Comparison of ENCODE assay signal across 12 mouse cellular contexts in the genomic region with DNA sequence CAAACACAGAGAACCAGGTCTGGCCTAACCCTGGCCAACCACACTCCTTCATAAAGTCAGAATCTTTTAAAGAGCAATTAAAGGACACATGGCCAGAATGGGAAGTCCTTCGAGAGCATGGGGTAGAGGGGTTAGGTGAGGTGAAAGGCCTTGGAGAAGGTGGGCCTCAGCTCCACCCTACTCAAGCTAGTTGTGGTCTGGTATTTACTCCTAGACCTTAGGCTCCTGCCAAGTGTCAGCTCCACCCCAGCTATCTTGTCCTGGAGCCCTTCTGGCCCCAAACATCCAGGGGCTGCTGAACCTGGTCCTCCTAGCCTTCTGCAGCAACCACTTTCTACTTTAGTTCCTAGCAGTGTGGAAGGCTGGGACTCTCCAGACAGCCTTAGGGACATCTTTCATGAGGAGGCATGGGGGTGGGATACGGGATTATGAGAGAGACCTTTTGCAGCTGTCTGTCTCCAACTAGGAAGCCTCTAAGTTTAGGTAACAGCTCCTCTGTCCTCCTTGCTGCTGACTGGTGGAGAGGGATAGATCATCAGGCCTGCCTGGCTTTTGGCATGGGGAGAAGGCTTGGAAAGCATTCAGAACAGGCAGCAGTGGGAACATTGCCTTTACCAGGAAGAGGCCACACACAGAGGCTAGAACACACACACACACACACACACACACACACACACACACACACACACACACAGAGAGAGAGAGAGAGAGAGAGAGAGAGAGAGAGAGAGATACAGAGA.
DNase-seq lines count a peak whose midpoint lies in the region; ATAC-seq and TF ChIP-seq lines count a peak whose summit lies in the region.
"Had no signal": no experiment of that assay in that cellular context is flagged by ENCODE, and none has a peak within 500 bp of the region (broad histone marks: within the 10 kb centered on the region; RNA-seq: fewer than 3 reads in every experiment).

No protein-coding gene starts in this region.

- H3K4me1 ChIP-seq in hindbrain, embryonic 15.5 days (replicated peaks), result no peaks in the 10 kb centered on the region; the same call in 1 of the 2 replicates
- H3K4me1 ChIP-seq in hindbrain, embryonic 13.5 days (replicated peaks), result peaks cover 11% of the 10 kb centered on the region
- H3K4me1 ChIP-seq in hindbrain, postnatal 0 days (ENCODE audit: insufficient read depth, low read length), result 0 out of 2 replicates have a peak, but pooled peaks cover 9% of the 10 kb centered on the region
- H3K4me1 ChIP-seq: forebrain, embryonic 15.5 days had no signal

- DNase-seq in brain, embryonic 14.5 days (ENCODE audit: low read depth), result peak; percentile 17
- DNase-seq in hindbrain, postnatal 0 days (ENCODE audit: low spot score), result peak; percentile 59
- DNase-seq in lung, postnatal 4 days, result peak; percentile 45 to 52
- no peak for DNase-seq in thymus, postnatal 10 days (ENCODE audit: low spot score in 2 of 2)
- DNase-seq in right cerebral cortex, adult 2 months (ENCODE audit: low spot score in 2 of 2), result no peak
- DNase-seq: gastrocnemius, postnatal 36 days; layer of hippocampus, adult 9-11 months had no signal

- H3K4me3 ChIP-seq in hindbrain, embryonic 15.5 days, result no peak overlapping the region
- no peak overlapping the region for H3K4me3 ChIP-seq in hindbrain, embryonic 13.5 days
- no peak overlapping the region for H3K4me3 ChIP-seq in hindbrain, postnatal 0 days (ENCODE audit: low read length)
- H3K4me3 ChIP-seq: forebrain, embryonic 15.5 days had no signal

- no peak overlapping the region for H3K4me2 ChIP-seq in hindbrain, embryonic 15.5 days
- no peak overlapping the region for H3K4me2 ChIP-seq in hindbrain, embryonic 13.5 days
- H3K4me2 ChIP-seq in hindbrain, postnatal 0 days (ENCODE audit: low read depth, low read length), result no peak overlapping the region
- H3K4me2 ChIP-seq: forebrain, embryonic 15.5 days had no signal

- H3K27ac ChIP-seq in hindbrain, embryonic 15.5 days (replicated peaks), result no peak overlapping the region
- H3K27ac ChIP-seq in hindbrain, embryonic 13.5 days, result no peak overlapping the region
- no peak overlapping the region for H3K27ac ChIP-seq in hindbrain, postnatal 0 days
- H3K27ac ChIP-seq: forebrain, embryonic 15.5 days; liver, embryonic 14.5 days had no signal

- peak; percentile 30; the same call in 1 of the 2 replicates for ATAC-seq in hindbrain, embryonic 15.5 days (ENCODE audit: low FRiP score, low read depth)
- ATAC-seq in hindbrain, embryonic 13.5 days (ENCODE audit: low FRiP score), result no peak
- peak; percentile 66; the same call in 1 of the 2 replicates for ATAC-seq in hindbrain, postnatal 0 days
- ATAC-seq: forebrain, embryonic 15.5 days; inflammation-experienced regulatory T-cells, adult 6 months had no signal

- H3K9ac ChIP-seq in hindbrain, embryonic 15.5 days, result no peak overlapping the region
- H3K9ac ChIP-seq in hindbrain, embryonic 13.5 days, result no peak overlapping the region
- no peak overlapping the region for H3K9ac ChIP-seq in hindbrain, postnatal 0 days (replicated peaks; ENCODE audit: low read length)
- H3K9ac ChIP-seq: forebrain, embryonic 15.5 days; liver, embryonic 14.5 days had no signal

- TF ChIP-seq CTCF in brain, embryonic 14.5 days (IDR thresholded peaks at IDR 0.05; ENCODE audit: borderline replicate concordance, extremely low read depth, insufficient read depth, insufficient read length), result no peak
- TF ChIP-seq CTCF in hindbrain, postnatal 0 days (IDR thresholded peaks at IDR 0.05; ENCODE audit: low read depth), result no peak

- no peaks in the 10 kb centered on the region for H3K9me3 ChIP-seq in hindbrain, embryonic 15.5 days
- no peaks in the 10 kb centered on the region for H3K9me3 ChIP-seq in hindbrain, embryonic 13.5 days
- H3K9me3 ChIP-seq in hindbrain, postnatal 0 days (ENCODE audit: low read length), result no peaks in the 10 kb centered on the region
- H3K9me3 ChIP-seq: forebrain, embryonic 15.5 days had no signal

- no peaks in the 10 kb centered on the region for H3K27me3 ChIP-seq in hindbrain, embryonic 15.5 days
- H3K27me3 ChIP-seq in hindbrain, embryonic 13.5 days, result 0 out of 2 replicates have a peak, but pooled peaks cover 5% of the 10 kb centered on the region
- H3K27me3 ChIP-seq in hindbrain, postnatal 0 days (ENCODE audit: insufficient read depth, low read length), result no peaks in the 10 kb centered on the region
- H3K27me3 ChIP-seq: forebrain, embryonic 15.5 days had no signal

- WGBS in hindbrain, embryonic 15.5 days, result 82% methylated on average over 2 of the region's 2 CpGs
- WGBS in hindbrain, embryonic 13.5 days, result 73% methylated on average over 2 of the region's 2 CpGs
- WGBS in hindbrain, postnatal 0 days, result 79% methylated on average over 2 of the region's 2 CpGs

- H3K36me3 ChIP-seq in hindbrain, embryonic 15.5 days, result no peaks in the 10 kb centered on the region
- no peaks in the 10 kb centered on the region for H3K36me3 ChIP-seq in hindbrain, embryonic 13.5 days
- H3K36me3 ChIP-seq in hindbrain, postnatal 0 days (ENCODE audit: insufficient read depth, low read length), result no peaks in the 10 kb centered on the region
- H3K36me3 ChIP-seq: forebrain, embryonic 15.5 days had no signal

- no peak for TF ChIP-seq POLR2A in brain, embryonic 14.5 days (IDR thresholded peaks at IDR 0.05; ENCODE audit: borderline replicate concordance, extremely low read depth, insufficient read depth, insufficient read length, poor library complexity, severe bottlenecking)

Comparison
In these comparisons a context has a peak if more than half of its experiments do, and no peak if none do; other contexts are left out.
1. DNase-seq: peak in brain, embryonic 14.5 days (single experiment), hindbrain, postnatal 0 days (single experiment) and lung, postnatal 4 days (2 of 2); none in thymus, postnatal 10 days (0 of 2) and right cerebral cortex, adult 2 months (0 of 2).